18 mouse cellular contexts compared by ENCODE assay signal in genomic region chr17:56447716-56448115, GRCm38 (mm10). TPM values are rescaled to one million over a fixed set of nuclear protein-coding genes. Genes with fewer than 3 reads are reported as not detected.
DNase-seq lines count a peak whose midpoint lies in the region; TF ChIP-seq lines count a peak whose summit lies in the region.
"Had no signal": no experiment of that assay in that cellular context is flagged by ENCODE, and none has a peak within 500 bp of the region (broad histone marks: within the 10 kb centered on the region; RNA-seq: fewer than 3 reads in every experiment).

No protein-coding gene starts in this region.

- TF ChIP-seq CTCF in layer of hippocampus, adult 2 months (conservative IDR thresholded peaks at IDR 0.05), result no peak

- no peak overlapping the region for H3K4me3 ChIP-seq in layer of hippocampus, adult 2 months
- H3K4me3 ChIP-seq: embryonic facial prominence, embryonic 15.5 days; erythroblast, embryonic 14.5 days; forebrain, embryonic 10.5 days; forebrain, embryonic 15.5 days; heart, embryonic 10.5 days had no signal

- peak overlapping the region; percentile 79 for H3K27ac ChIP-seq in layer of hippocampus, adult 2 months
- H3K27ac ChIP-seq: embryonic facial prominence, embryonic 15.5 days; forebrain, embryonic 10.5 days; heart, embryonic 10.5 days; hindbrain, postnatal 0 days had no signal

- peak; percentile 46 for DNase-seq in adrenal gland, postnatal 10 days
- no peak for DNase-seq in adrenal gland, adult 8-10 months
- no peak for DNase-seq in layer of hippocampus, adult 2 months (ENCODE audit: low spot score in 2 of 2)
- no peak for DNase-seq in layer of hippocampus, postnatal 10 days (ENCODE audit: low spot score in 2 of 2)
- DNase-seq in adrenal gland, postnatal 25 days, result peak; percentile 42
- DNase-seq in cerebellum, adult 11-12 months, result no peak
- DNase-seq: cerebellum, adult 2 months; cerebellum, postnatal 10 days; gastrocnemius, postnatal 10 days; heart, adult 18-20 months; heart, postnatal 10 days; kidney, adult 11 months had no signal

RNA-seq across cellular contexts. Expression of gene Ptprs, which starts 28.6 kb away (rescaled TPM):
- 100 to 1,000 TPM in 1 of 2 experiments, 10 to 100 TPM in 1; 77.1 to 106 TPM for total RNA-seq in adrenal gland, postnatal 10 days (2021)
- 100 to 1,000 TPM; 253 to 392 (median 313) TPM for total RNA-seq in adrenal gland, adult 8-10 months (2022)
- 100 to 1,000 TPM; 666 to 670 TPM for total RNA-seq in layer of hippocampus, adult 2 months (2021)
- 100 to 1,000 TPM; 817 to 911 TPM for total RNA-seq in layer of hippocampus, postnatal 10 days (2021)
- total RNA-seq in adrenal gland, postnatal 25 days (2021), result 165 and 222 TPM in 2 replicates

Comparison
In these comparisons a context has a peak if more than half of its experiments do, and no peak if none do; other contexts are left out.
1. DNase-seq: peak in adrenal gland, postnatal 10 days (single experiment) and adrenal gland, postnatal 25 days (single experiment); none in adrenal gland, adult 8-10 months (single experiment), layer of hippocampus, adult 2 months (0 of 2), layer of hippocampus, postnatal 10 days (0 of 2) and cerebellum, adult 11-12 months (single experiment).